Mouse (Mus musculus): ENCODE results near the gene Dmrtc2.
"Not testable (repeated sequence)": the region's sequence is repeated elsewhere in the genome, so short reads cannot be mapped to it uniquely, and the experiment has no call there.

The Dmrtc2 gene

GRCm38 (mm10) chr7:24892125-24892583 lies 22.3 kb downstream of the Dmrtc2 start:
- in situ Hi-C loops (cut with MboI; ENCODE audit: low pct_unique_long_range_greater_than_20kb in 1 of 2, low sequenced_read_pairs in 2 of 2, unreplicated experiment in 1 of 2) = no loop called here

- in situ Hi-C loops (cut with MboI; ENCODE audit: low pct_unique_long_range_greater_than_20kb in 1 of 2, low sequenced_read_pairs in 2 of 2, unreplicated experiment in 1 of 2) = not testable (repeated sequence)
Observed at GRCm38 (mm10) chr7:24895749-24896148, 25.9 kb downstream of the Dmrtc2 start.

- in situ Hi-C loops (cut with MboI; ENCODE audit: low pct_unique_long_range_greater_than_20kb in 1 of 2, low sequenced_read_pairs in 2 of 2, unreplicated experiment in 1 of 2) = no loop called here
Observed at GRCm38 (mm10) chr7:24896269-24896668, 26.4 kb downstream of the Dmrtc2 start.

GRCm38 (mm10) chr7:24897224-24897623 lies 27.4 kb downstream of the Dmrtc2 start, which contains the start of gene Cd79a:
Cd79a (plus strand) TSS chr7:24897381.
- in situ Hi-C loops (cut with MboI; ENCODE audit: low pct_unique_long_range_greater_than_20kb in 1 of 2, low sequenced_read_pairs in 2 of 2, unreplicated experiment in 1 of 2) = no loop called here

- in situ Hi-C loops (cut with MboI; ENCODE audit: low pct_unique_long_range_greater_than_20kb in 1 of 2, low sequenced_read_pairs in 2 of 2, unreplicated experiment in 1 of 2) = no loop called here
Observed at GRCm38 (mm10) chr7:24897959-24898358, 28.1 kb downstream of the Dmrtc2 start.

GRCm38 (mm10) chr7:24901114-24901513 lies 31.3 kb downstream of the Dmrtc2 start:
- in situ Hi-C loops (cut with MboI; ENCODE audit: low pct_unique_long_range_greater_than_20kb in 1 of 2, low sequenced_read_pairs in 2 of 2, unreplicated experiment in 1 of 2) = no loop called here

GRCm38 (mm10) chr7:24901842-24902241 lies 32.0 kb downstream of the Dmrtc2 start:
- in situ Hi-C loops (cut with MboI; ENCODE audit: low pct_unique_long_range_greater_than_20kb in 1 of 2, low sequenced_read_pairs in 2 of 2, unreplicated experiment in 1 of 2) = no loop called here

GRCm38 (mm10) chr7:24902264-24902629 lies 32.4 kb downstream of the Dmrtc2 start:
- in situ Hi-C loops (cut with MboI; ENCODE audit: low pct_unique_long_range_greater_than_20kb in 1 of 2, low sequenced_read_pairs in 2 of 2, unreplicated experiment in 1 of 2) = no loop called here

- in situ Hi-C loops (cut with MboI; ENCODE audit: low pct_unique_long_range_greater_than_20kb in 1 of 2, low sequenced_read_pairs in 2 of 2, unreplicated experiment in 1 of 2) = no loop called here
Observed at GRCm38 (mm10) chr7:24902630-24903443, 33.0 kb downstream of the Dmrtc2 start, which contains the start of gene Arhgef1. Arhgef1 (plus strand) TSS chr7:24902912.

GRCm38 (mm10) chr7:24903444-24903825 lies 33.6 kb downstream of the Dmrtc2 start:
- in situ Hi-C loops (cut with MboI; ENCODE audit: low pct_unique_long_range_greater_than_20kb in 1 of 2, low sequenced_read_pairs in 2 of 2, unreplicated experiment in 1 of 2) = no loop called here

- in situ Hi-C loops (cut with MboI; ENCODE audit: low pct_unique_long_range_greater_than_20kb in 1 of 2, low sequenced_read_pairs in 2 of 2, unreplicated experiment in 1 of 2) = no loop called here
Observed at GRCm38 (mm10) chr7:24904070-24904483, 34.2 kb downstream of the Dmrtc2 start.

- in situ Hi-C loops (cut with MboI; ENCODE audit: low pct_unique_long_range_greater_than_20kb in 1 of 2, low sequenced_read_pairs in 2 of 2, unreplicated experiment in 1 of 2) = no loop called here
Observed at GRCm38 (mm10) chr7:24904936-24905335, 35.1 kb downstream of the Dmrtc2 start.

GRCm38 (mm10) chr7:24906551-24906950 lies 36.7 kb downstream of the Dmrtc2 start:
- in situ Hi-C loops (cut with MboI; ENCODE audit: low pct_unique_long_range_greater_than_20kb in 1 of 2, low sequenced_read_pairs in 2 of 2, unreplicated experiment in 1 of 2) = no loop called here

GRCm38 (mm10) chr7:24907211-24907748 lies 37.4 kb downstream of the Dmrtc2 start:
- in situ Hi-C loops (cut with MboI; ENCODE audit: low pct_unique_long_range_greater_than_20kb in 1 of 2, low sequenced_read_pairs in 2 of 2, unreplicated experiment in 1 of 2) = no loop called here

- in situ Hi-C loops (cut with MboI; ENCODE audit: low pct_unique_long_range_greater_than_20kb in 1 of 2, low sequenced_read_pairs in 2 of 2, unreplicated experiment in 1 of 2) = no loop called here
Observed at GRCm38 (mm10) chr7:24912480-24912879, 42.6 kb downstream of the Dmrtc2 start.

GRCm38 (mm10) chr7:24918763-24919323 lies 49.0 kb downstream of the Dmrtc2 start:
- in situ Hi-C loops (cut with MboI; ENCODE audit: low pct_unique_long_range_greater_than_20kb in 1 of 2, low sequenced_read_pairs in 2 of 2, unreplicated experiment in 1 of 2) = no loop called here

GRCm38 (mm10) chr7:24919728-24920127 lies 49.9 kb downstream of the Dmrtc2 start:
- in situ Hi-C loops (cut with MboI; ENCODE audit: low pct_unique_long_range_greater_than_20kb in 1 of 2, low sequenced_read_pairs in 2 of 2, unreplicated experiment in 1 of 2) = no loop called here
